Mouse (Mus musculus) heart, postnatal 4 days (tissue): ENCODE data around the gene Cfap54. TPM values are rescaled to one million over a fixed set of nuclear protein-coding genes. Genes with fewer than 3 reads are reported as not detected.

Experiments
- DNase-seq: peaks from one replicate; pipeline ENCODE4 v3.0.0; 2021
- total RNA-seq, 2 experiments: library from RNA; stranded (reverse); gene quantifications; 2 replicates each; pipeline ENCODE4 v1.2.3; 2021

Cfap54 gene
- total RNA-seq, 2 experiments from 2014 or later: 0.45 to 0.79 TPM

DNA sequence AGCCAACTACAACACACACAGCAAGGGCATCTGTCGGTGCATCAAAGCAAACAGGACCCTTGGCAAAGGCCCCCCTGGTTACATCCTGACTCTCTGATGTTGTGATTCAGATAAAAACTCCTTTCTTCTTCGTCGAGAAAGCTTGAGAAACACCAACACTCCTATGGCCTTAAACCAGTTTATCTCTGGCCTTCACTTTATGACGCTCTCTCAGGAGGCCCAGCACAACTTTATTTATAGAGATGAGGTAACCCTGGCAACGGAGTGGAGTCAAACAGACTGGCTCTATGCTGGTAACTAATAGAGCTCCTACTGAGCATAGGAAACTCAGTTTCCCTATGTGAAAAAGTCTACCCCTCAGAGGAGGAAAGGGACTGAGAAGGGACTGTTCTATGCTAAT lies 146.9 kb downstream of the Cfap54 start:
- DNase-seq: peak; percentile 11

DNA sequence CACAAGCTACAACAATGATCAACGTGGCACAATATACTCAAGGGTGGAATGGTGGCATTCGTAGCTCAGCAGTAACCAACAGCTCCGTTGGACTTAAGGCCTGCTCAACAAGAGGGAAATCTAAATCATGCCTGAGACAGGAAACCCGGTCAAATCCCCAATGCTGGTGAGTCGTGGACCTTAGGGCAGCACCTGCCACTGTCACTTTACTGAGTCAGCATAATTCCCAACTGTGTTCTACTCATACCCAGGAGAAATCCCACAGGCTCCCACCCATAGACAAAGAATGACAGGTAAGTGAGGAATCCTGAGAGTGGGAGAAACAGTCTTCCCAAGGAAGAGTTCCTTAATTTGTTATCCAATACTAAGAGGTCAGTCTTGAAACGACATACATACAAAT lies 147.8 kb downstream of the Cfap54 start:
- DNase-seq: no peak

- DNase-seq: no peak
These were observed 149.0 kb downstream of the Cfap54 start for GRCm38 (mm10) chr10:92932464-92932863.

DNA sequence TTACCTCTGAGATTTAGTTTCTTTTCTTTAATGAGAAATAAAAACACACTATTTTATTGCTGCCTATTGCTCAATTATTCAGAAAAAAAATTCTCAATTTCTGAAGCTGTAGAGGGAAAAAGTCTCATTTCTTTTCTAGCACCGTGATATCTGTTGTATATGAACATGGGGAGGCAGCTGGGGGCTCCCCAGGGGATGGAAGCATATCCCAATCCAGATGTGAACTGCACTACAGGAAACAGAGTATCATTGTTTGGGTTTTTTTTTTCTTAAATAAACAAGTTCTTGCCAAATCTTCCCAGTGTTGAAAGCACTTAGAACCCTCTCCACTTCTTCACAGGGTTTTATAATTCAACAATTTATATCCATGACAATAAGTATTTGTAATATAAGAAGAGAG lies 151.4 kb downstream of the Cfap54 start:
- DNase-seq: peak; percentile 17

DNA sequence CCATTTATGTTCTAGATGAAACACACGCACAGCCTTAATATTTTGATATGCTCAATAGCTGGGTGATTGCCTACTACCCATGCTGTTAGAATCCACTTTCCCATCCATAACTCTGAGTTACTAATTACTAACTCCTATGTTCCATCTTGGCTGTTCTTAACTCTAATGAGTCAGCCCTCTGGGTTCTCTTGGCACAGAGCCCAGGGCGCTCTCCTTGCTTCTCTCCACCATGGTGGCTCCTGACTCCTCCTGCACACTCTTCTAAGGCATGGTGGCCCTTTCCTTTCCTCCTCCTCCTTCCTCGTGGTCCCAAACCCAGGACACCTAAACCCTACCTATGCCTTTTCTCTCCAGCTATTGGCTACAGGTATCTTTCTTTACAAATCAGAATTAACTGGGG lies 153.2 kb downstream of the Cfap54 start:
- DNase-seq: peak; percentile 52

DNA sequence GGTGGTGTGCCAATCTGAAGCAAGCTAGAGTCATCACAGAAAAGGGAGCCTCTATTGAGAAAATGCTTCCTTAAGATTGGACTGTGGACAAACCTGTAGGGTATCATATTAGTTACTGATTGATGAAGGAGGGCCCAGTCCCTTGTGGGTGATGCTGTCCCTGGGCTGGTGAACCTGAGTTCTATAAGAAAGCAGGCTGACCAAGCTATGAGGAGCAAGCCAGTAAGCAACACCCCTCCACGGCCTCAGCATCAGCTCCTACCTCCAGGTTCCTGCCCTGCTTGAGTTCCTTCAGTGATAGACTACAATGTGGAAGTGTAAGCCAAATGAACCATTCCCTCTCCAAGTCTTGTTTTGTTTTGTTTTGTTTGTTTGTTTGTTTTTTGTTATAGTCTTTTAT lies 162.9 kb downstream of the Cfap54 start:
- no peak for DNase-seq

GRCm38 (mm10) chr10:92907246-92907645 lies 174.2 kb downstream of the Cfap54 start:
- no peak for DNase-seq

GRCm38 (mm10) chr10:92888466-92888865 lies 193.0 kb downstream of the Cfap54 start:
- DNase-seq: no peak

- no peak for DNase-seq
These were observed 203.4 kb downstream of the Cfap54 start for GRCm38 (mm10) chr10:92878000-92878399.

- DNase-seq: no peak
These were observed 240.4 kb downstream of the Cfap54 start for GRCm38 (mm10) chr10:92840980-92841379.

- DNase-seq: no peak
These were observed 243.8 kb downstream of the Cfap54 start for GRCm38 (mm10) chr10:92837572-92837971.

DNA sequence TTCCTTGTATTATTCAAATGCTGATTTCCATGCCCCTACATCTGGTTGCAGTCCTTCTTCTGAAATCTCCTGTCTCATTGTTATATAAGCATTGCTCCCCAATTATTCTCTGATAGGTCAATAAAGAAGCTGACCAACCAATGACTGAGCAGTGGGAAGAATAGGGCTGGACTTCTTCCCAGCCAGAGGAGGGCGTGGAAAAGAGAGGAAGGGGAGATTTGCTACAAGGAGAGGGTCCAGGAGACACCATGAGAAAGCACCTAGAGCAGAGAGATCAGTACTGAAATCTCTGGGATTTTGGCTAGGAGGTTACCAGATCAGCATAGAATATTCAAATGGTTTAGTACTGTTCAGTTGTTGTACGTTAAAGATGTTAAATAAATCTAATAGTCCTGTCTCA lies 244.4 kb downstream of the Cfap54 start:
- no peak for DNase-seq

GRCm38 (mm10) chr10:92821499-92821898 lies 259.9 kb downstream of the Cfap54 start:
- no peak for DNase-seq

DNA sequence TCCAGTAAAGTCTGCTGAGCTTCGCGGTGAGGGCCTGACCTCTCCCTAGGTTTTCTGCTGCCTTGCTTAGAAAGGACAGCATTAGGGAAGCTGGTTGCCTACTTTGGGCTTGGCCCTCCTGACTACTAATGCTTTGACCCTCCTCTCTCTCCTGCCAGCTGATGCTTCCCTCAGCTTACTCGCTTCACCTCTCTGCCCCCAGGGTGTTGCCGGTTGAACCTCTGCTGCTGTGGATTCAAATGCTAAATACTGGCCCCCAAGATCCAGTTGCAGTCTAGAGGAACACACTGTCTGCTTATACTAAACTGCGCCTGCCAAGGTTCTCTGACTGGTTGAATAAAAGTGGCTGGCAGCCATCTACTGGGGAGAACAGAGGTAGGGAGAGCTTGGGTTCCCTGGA lies 263.2 kb downstream of the Cfap54 start:
- DNase-seq: no peak

- no peak for DNase-seq
These were observed 264.5 kb downstream of the Cfap54 start for GRCm38 (mm10) chr10:92816903-92817302.

GRCm38 (mm10) chr10:92810894-92811293 lies 270.5 kb downstream of the Cfap54 start:
- no peak for DNase-seq

- no peak for DNase-seq
These were observed 289.5 kb downstream of the Cfap54 start for GRCm38 (mm10) chr10:92791908-92792307.

- no peak for DNase-seq
These were observed 289.9 kb downstream of the Cfap54 start for GRCm38 (mm10) chr10:92791531-92791900.

DNA sequence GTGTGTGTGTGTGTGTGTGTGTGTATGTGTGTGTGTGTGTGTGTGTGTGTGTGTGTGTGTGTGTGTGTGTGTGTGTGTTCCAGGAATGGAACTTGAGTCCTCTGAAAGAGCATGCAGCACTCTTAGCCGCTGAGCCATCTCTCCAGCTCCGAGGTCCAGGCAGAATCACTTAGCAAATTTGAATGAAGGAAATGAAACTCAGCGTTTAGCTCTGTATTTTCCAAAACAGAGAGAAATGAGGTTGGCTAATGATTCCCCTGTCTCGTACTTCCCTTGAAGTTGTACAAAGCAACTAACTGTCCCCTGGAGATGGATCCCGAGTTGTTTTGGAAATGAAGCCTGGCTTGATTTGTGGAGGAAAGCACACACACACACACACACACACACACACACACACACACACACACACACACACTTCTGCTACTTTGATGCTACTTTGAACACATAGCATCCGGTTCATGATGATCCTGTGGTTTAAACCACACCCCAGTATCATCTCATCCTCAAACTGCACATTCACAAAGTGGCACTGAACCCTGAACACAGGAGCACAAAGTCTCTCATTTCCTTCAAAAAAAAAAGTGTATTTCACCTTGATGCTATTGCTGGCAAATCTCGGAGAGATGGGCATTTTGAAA lies 290.4 kb downstream of the Cfap54 start:
- no peak for DNase-seq

- no peak for DNase-seq
These were observed 291.2 kb downstream of the Cfap54 start for GRCm38 (mm10) chr10:92790247-92790646.

- DNase-seq: no peak
These were observed 292.9 kb downstream of the Cfap54 start for GRCm38 (mm10) chr10:92788410-92789096.

- no peak for DNase-seq
These were observed 298.7 kb downstream of the Cfap54 start for GRCm38 (mm10) chr10:92782691-92783090.

- DNase-seq: no peak
These were observed 327.1 kb downstream of the Cfap54 start for GRCm38 (mm10) chr10:92754359-92754758.

GRCm38 (mm10) chr10:92730339-92730738 lies 351.1 kb downstream of the Cfap54 start:
- DNase-seq: no peak
